Mouse (Mus musculus): ENCODE data around the gene Asl. TPM values are rescaled to one million over a fixed set of nuclear protein-coding genes. Genes with fewer than 3 reads are reported as not detected.
A peak's percentile ranks its signal among the peaks of the same experiment; 100 is the strongest.

The Asl gene
- total and polyA plus RNA-seq, 3 experiments, result 3.2 to 5.9 (median 4.6) TPM

DNA sequence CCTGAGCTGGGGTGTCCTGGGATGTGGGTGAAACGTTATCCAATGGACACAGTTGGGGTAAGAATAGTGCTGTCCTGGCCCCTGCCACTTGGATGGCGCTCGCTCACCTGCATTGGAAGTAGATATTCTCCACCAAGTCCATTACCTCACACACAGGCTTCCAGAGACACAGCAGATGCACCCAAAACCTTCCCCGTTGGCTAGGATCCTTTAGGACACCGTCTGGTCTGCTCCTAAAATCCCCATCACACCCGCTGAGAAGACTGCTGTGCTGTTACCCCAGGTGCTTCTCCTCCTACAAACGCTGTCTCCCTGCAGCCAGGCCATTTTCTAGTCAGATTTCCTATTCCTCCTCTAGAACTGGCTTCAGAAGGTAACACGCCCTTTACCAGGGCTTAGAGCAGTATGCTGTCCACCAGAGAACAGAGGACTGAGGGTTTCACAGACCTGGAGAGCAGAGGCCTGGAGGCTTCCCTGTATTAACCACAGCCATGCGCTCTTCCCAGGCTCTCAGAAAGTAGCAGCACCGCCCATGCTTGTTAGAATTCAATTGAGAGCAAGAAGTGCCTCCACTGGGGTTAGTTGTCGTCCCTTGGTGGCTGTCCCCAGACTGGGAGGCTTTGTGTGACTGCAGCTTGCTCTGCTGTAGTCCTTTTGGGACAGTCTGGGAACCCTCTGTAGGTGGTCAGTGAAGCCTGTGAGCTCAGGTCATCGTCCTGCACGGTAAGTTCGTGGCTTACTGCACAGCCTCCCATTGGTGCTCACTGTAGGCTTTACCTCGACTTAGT lies 22.2 kb upstream of the Asl start:
- peaks cover 22% of the 10 kb centered on the region for H3K4me1 ChIP-seq (ENCODE audit: control insufficient read depth, insufficient read depth, low read length)
- H3K27ac ChIP-seq, result no peak overlapping the region
- no peak overlapping the region for H3K9ac ChIP-seq (ENCODE audit: low read depth, low read length)
- H3K36me3 ChIP-seq (ENCODE audit: control insufficient read depth, insufficient read depth, low read length), result peaks cover 6% of the 10 kb centered on the region; the same call in 1 of the 2 replicates
- no peak overlapping the region for H3K4me3 ChIP-seq
- no peaks in the 10 kb centered on the region for H3K79me2 ChIP-seq (replicated peaks; ENCODE audit: control insufficient read depth, insufficient read depth, low read length)
- no peaks in the 10 kb centered on the region for H3K27me3 ChIP-seq (ENCODE audit: control insufficient read depth, insufficient read depth, low read length)
- intact Hi-C loops (cut with DNase I), result no loop called here
- TF ChIP-seq POLR2A (IDR thresholded peaks at IDR 0.05; ENCODE audit: insufficient read depth, low read depth, low read length), result no peak
- TF ChIP-seq EP300 (IDR thresholded peaks at IDR 0.05; ENCODE audit: insufficient read depth, low read depth, low read length), result no peak
- no peak for TF ChIP-seq CTCF (IDR thresholded peaks at IDR 0.05)
- DNase-seq, result no peak
- 90% methylated on average over 15 of the region's 15 CpGs for WGBS

DNA sequence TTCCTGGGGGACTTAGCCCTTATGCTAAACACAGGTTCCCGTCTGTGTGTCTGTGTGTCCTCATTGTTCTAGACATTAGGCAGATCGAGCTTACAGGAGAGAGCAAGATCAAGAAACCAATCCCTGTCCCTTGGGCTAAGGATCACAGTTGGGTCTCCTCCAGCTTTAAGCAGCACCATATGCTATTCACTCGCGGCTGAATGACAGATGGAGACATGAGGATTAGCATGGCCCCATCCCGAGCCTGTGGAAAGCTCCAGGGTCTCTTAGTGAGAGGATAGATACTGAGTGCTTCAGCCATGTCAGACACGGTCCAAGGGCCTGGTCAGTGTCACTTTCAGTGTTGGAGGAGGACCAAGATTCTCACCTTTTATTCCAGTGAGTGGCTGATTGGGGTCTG lies 21.4 kb upstream of the Asl start:
- H3K27ac ChIP-seq, result no peak overlapping the region
- H3K79me2 ChIP-seq (replicated peaks; ENCODE audit: control insufficient read depth, insufficient read depth, low read length), result no peaks in the 10 kb centered on the region
- H3K27me3 ChIP-seq (ENCODE audit: control insufficient read depth, insufficient read depth, low read length), result no peaks in the 10 kb centered on the region
- TF ChIP-seq POLR2A (IDR thresholded peaks at IDR 0.05; ENCODE audit: insufficient read depth, low read depth, low read length) (no peak), CTCF (IDR thresholded peaks at IDR 0.05) (no peak), EP300 (IDR thresholded peaks at IDR 0.05; ENCODE audit: insufficient read depth, low read depth, low read length) (no peak)
- no peak overlapping the region for H3K4me3 ChIP-seq
- peaks cover 6% of the 10 kb centered on the region; the same call in 1 of the 2 replicates for H3K36me3 ChIP-seq (ENCODE audit: control insufficient read depth, insufficient read depth, low read length)
- no peak for DNase-seq
- 68% methylated on average over 6 of the region's 6 CpGs for WGBS
- H3K4me1 ChIP-seq (ENCODE audit: control insufficient read depth, insufficient read depth, low read length), result peaks cover 23% of the 10 kb centered on the region
- intact Hi-C loops (cut with DNase I), result no loop called here
- no peak overlapping the region for H3K9ac ChIP-seq (ENCODE audit: low read depth, low read length)

DNA sequence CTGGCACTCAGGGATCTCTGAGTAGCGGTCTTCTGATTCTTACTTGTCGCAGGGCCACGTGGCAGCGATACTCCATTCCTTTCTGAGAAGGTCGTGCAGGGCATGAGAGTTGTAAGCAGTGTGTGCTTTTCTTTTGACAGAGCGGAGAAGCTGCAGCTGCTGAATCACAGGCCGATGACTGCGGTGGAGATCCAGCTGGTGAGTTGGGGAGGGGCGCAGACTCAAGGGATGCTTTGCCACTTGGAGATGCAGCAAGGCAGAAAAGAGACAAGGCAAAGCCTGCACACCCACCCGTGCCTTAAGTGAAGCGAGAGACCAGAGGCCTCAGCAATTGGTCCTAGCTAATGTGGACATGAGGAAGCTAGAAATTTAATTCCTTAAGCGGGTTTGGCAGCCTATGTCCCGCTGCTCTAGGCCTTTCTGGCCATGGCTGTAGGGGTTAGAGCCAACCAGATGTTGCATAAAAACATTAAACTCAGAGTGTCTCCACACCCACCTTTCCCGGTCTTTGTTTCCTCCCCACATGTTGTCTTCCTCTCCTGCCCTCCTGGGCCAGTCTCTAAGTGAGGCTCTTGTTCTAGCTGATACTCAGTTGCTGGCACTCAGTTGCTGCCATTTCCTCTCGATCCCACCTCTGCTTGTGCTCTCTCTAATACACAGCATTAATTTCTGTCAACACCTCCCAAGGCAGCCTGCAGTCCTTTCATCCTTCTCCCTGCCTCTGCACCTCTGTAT lies 19.9 kb upstream of the Asl start:
- peak; percentile 63 to 66 for DNase-seq
- no peak overlapping the region for H3K4me3 ChIP-seq
- intact Hi-C loops (cut with DNase I), result no loop called here
- peaks cover 6% of the 10 kb centered on the region; the same call in 1 of the 2 replicates for H3K36me3 ChIP-seq (ENCODE audit: control insufficient read depth, insufficient read depth, low read length)
- H3K79me2 ChIP-seq (replicated peaks; ENCODE audit: control insufficient read depth, insufficient read depth, low read length), result no peaks in the 10 kb centered on the region
- H3K27me3 ChIP-seq (ENCODE audit: control insufficient read depth, insufficient read depth, low read length), result no peaks in the 10 kb centered on the region
- H3K4me1 ChIP-seq (ENCODE audit: control insufficient read depth, insufficient read depth, low read length), result peaks cover 23% of the 10 kb centered on the region
- TF ChIP-seq EP300 (IDR thresholded peaks at IDR 0.05; ENCODE audit: insufficient read depth, low read depth, low read length) (0 out of 2 replicates have a peak, but pooled peaks have one; percentile 34), CTCF (IDR thresholded peaks at IDR 0.05) (no peak)
- 65% methylated on average over 15 of the region's 15 CpGs for WGBS
- H3K27ac ChIP-seq, result peak overlapping the region; percentile 64
- H3K9ac ChIP-seq (ENCODE audit: low read depth, low read length), result no peak overlapping the region

DNA sequence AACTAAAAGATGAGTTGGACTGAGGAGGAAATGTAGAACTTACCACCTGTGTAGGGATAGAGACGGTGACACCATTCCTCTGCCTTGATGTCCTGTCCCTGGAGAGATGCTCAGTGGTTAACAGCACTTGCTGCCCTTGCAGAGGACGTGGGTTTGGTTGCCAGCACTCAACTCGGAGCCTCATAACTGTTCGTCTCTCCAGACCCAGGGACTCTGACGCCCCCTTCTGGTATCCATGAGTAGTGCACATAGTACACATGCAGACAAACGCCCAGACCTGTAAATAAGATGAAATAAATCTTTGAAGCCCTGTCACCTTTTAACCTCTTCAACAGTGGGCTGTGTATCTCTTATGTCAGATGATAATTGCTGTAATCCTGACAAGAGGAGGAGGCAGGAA lies 18.0 kb upstream of the Asl start:
- no peak overlapping the region for H3K4me3 ChIP-seq
- WGBS, result 69% methylated on average over 6 of the region's 6 CpGs
- H3K9ac ChIP-seq (ENCODE audit: low read depth, low read length), result no peak overlapping the region
- H3K4me1 ChIP-seq (ENCODE audit: control insufficient read depth, insufficient read depth, low read length), result peaks cover 17% of the 10 kb centered on the region
- H3K79me2 ChIP-seq (replicated peaks; ENCODE audit: control insufficient read depth, insufficient read depth, low read length), result no peaks in the 10 kb centered on the region
- TF ChIP-seq CTCF (IDR thresholded peaks at IDR 0.05) (peak; percentile 49), POLR2A (IDR thresholded peaks at IDR 0.05; ENCODE audit: insufficient read depth, low read depth, low read length) (no peak), EP300 (IDR thresholded peaks at IDR 0.05; ENCODE audit: insufficient read depth, low read depth, low read length) (no peak)
- DNase-seq, result no peak
- no peaks in the 10 kb centered on the region for H3K27me3 ChIP-seq (ENCODE audit: control insufficient read depth, insufficient read depth, low read length)
- H3K27ac ChIP-seq, result no peak overlapping the region
- intact Hi-C loops (cut with DNase I), result no loop called here
- peaks cover 6% of the 10 kb centered on the region; the same call in 1 of the 2 replicates for H3K36me3 ChIP-seq (ENCODE audit: control insufficient read depth, insufficient read depth, low read length)

DNA sequence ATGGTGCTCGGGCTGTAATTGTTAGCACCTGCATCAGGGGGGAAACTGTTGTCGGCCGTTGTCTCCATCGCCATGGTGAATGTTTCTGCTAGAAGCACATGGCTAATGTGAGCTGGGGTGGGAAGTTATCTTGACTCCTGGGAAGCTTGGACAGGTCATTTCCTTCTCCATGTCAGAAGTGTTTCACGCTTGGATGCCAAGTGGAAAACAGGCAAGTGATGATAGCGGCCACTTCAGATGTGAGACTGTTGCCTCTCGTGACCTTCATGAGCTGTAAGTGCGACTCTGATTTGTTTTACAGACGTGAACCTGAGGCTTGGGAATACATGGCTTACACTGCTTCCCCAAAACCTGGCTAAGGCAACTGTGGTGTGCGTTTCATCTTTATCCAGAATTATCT lies 17.5 kb upstream of the Asl start:
- H3K27ac ChIP-seq, result 0 out of 2 replicates have a peak overlapping the region, but pooled peaks have one; percentile 20
- 28% methylated on average over 10 of the region's 10 CpGs for WGBS
- no peaks in the 10 kb centered on the region for H3K79me2 ChIP-seq (replicated peaks; ENCODE audit: control insufficient read depth, insufficient read depth, low read length)
- no peaks in the 10 kb centered on the region for H3K27me3 ChIP-seq (ENCODE audit: control insufficient read depth, insufficient read depth, low read length)
- intact Hi-C loops (cut with DNase I), result no loop called here
- TF ChIP-seq EP300 (IDR thresholded peaks at IDR 0.05; ENCODE audit: insufficient read depth, low read depth, low read length) (no peak), POLR2A (IDR thresholded peaks at IDR 0.05; ENCODE audit: insufficient read depth, low read depth, low read length) (no peak), CTCF (IDR thresholded peaks at IDR 0.05) (no peak)
- H3K4me3 ChIP-seq, result no peak overlapping the region
- peaks cover 6% of the 10 kb centered on the region; the same call in 1 of the 2 replicates for H3K36me3 ChIP-seq (ENCODE audit: control insufficient read depth, insufficient read depth, low read length)
- peaks cover 17% of the 10 kb centered on the region for H3K4me1 ChIP-seq (ENCODE audit: control insufficient read depth, insufficient read depth, low read length)
- DNase-seq, result no peak
- H3K9ac ChIP-seq (ENCODE audit: low read depth, low read length), result no peak overlapping the region

All from heart, adult 2 months (tissue).